In the genomic region with DNA sequence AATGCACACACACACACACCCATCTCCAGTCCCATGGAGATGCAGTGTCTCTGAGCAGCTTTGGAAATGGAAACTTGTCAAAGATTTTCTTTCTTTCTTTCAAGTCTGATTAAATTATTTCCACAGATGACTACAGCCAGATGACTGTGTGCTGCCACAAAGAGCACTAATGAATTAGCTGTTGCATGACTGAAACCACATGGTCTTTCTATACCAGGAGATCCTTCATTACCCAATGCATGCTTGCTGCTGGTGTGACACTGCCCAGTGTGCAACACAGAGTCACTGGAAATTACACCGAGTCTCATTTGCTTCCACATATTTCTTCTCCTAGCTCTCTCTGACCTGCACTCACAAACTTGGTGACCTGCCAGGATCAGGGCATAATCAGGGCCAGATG, we compare ENCODE assay signal across 19 mouse cellular contexts.
A peak's percentile ranks its signal among the peaks of the same experiment; 100 is the strongest.
DNase-seq lines count a peak whose midpoint lies in the region; TF ChIP-seq lines count a peak whose summit lies in the region.
"Had no signal": no experiment of that assay in that cellular context is flagged by ENCODE, and none has a peak within 500 bp of the region (broad histone marks: within the 10 kb centered on the region; RNA-seq: fewer than 3 reads in every experiment).

No protein-coding gene starts in this region.

- H3K4me3 ChIP-seq in gastrocnemius, adult 2 months: no peak overlapping the region
- no peak overlapping the region for H3K4me3 ChIP-seq in limb, embryonic 10.5 days
- H3K4me3 ChIP-seq in midbrain, embryonic 10.5 days: no peak overlapping the region
- no peak overlapping the region for H3K4me3 ChIP-seq in hindbrain, embryonic 10.5 days
- H3K4me3 ChIP-seq: erythroblast, embryonic 14.5 days; heart, embryonic 12.5 days; liver, embryonic 13.5 days; neural tube, embryonic 13.5 days had no signal

- no peak overlapping the region for H3K27ac ChIP-seq in gastrocnemius, adult 2 months
- H3K27ac ChIP-seq in limb, embryonic 10.5 days: peak overlapping the region; percentile 3; the same call in 1 of the 2 replicates
- no peak overlapping the region for H3K27ac ChIP-seq in midbrain, embryonic 10.5 days (replicated peaks)
- no peak overlapping the region for H3K27ac ChIP-seq in hindbrain, embryonic 10.5 days
- H3K27ac ChIP-seq: liver, embryonic 13.5 days; neural tube, embryonic 13.5 days had no signal

- H3K36me3 ChIP-seq in limb, embryonic 10.5 days: no peaks in the 10 kb centered on the region
- no peaks in the 10 kb centered on the region for H3K36me3 ChIP-seq in midbrain, embryonic 10.5 days
- no peaks in the 10 kb centered on the region for H3K36me3 ChIP-seq in hindbrain, embryonic 10.5 days
- H3K36me3 ChIP-seq: heart, embryonic 12.5 days; liver, embryonic 13.5 days; neural tube, embryonic 13.5 days had no signal

- peaks cover 31% of the 10 kb centered on the region for H3K4me1 ChIP-seq in limb, embryonic 10.5 days
- H3K4me1 ChIP-seq in midbrain, embryonic 10.5 days: peaks cover 3% of the 10 kb centered on the region; the same call in 1 of the 2 replicates
- peaks cover 6% of the 10 kb centered on the region for H3K4me1 ChIP-seq in hindbrain, embryonic 10.5 days (replicated peaks)
- H3K4me1 ChIP-seq: heart, embryonic 12.5 days; liver, embryonic 13.5 days; neural tube, embryonic 13.5 days had no signal

- intact Hi-C loops in gastrocnemius, adult 2 months (cut with DNase I): no loop called here
- intact Hi-C loops in gastrocnemius, postnatal 36 days (cut with DNase I): no loop called here

- TF ChIP-seq CTCF in gastrocnemius, adult 2 months (IDR thresholded peaks at IDR 0.05): no peak

- no peaks in the 10 kb centered on the region for H3K9me3 ChIP-seq in limb, embryonic 10.5 days (replicated peaks)
- H3K9me3 ChIP-seq in midbrain, embryonic 10.5 days (replicated peaks): no peaks in the 10 kb centered on the region
- H3K9me3 ChIP-seq in hindbrain, embryonic 10.5 days: no peaks in the 10 kb centered on the region
- H3K9me3 ChIP-seq: heart, embryonic 12.5 days; liver, embryonic 13.5 days; neural tube, embryonic 13.5 days had no signal

- no peaks in the 10 kb centered on the region for H3K27me3 ChIP-seq in limb, embryonic 10.5 days (ENCODE audit: low read depth, poor library complexity, severe bottlenecking)
- H3K27me3 ChIP-seq in midbrain, embryonic 10.5 days (ENCODE audit: low read depth, poor library complexity, severe bottlenecking): no peaks in the 10 kb centered on the region
- H3K27me3 ChIP-seq in hindbrain, embryonic 10.5 days (ENCODE audit: insufficient read depth, poor library complexity, severe bottlenecking): no peaks in the 10 kb centered on the region
- H3K27me3 ChIP-seq: heart, embryonic 12.5 days; liver, embryonic 13.5 days; neural tube, embryonic 13.5 days had no signal

- DNase-seq in gastrocnemius, adult 2 months: peak; percentile 30
- DNase-seq in gastrocnemius, postnatal 36 days: no peak
- DNase-seq in embryo, embryonic 11 days: peak; percentile 34
- peak; percentile 48 for DNase-seq in limb, embryonic 10.5 days (ENCODE audit: low spot score)
- peak; percentile 32 for DNase-seq in lung, postnatal 36 days
- no peak for DNase-seq in midbrain, embryonic 10.5 days (ENCODE audit: low spot score)
- DNase-seq in natural killer cell, adult 2 months (ENCODE audit: low spot score in 2 of 2): no peak
- no peak for DNase-seq in hindbrain, embryonic 10.5 days (ENCODE audit: low spot score)
- DNase-seq: cerebellum, postnatal 36 days; forebrain, postnatal 0 days; gastrocnemius, postnatal 25 days; heart, postnatal 36 days; kidney, postnatal 14 days; liver, embryonic 13.5 days; right cerebral cortex, adult 18-20 months; thymus, postnatal 25 days had no signal

- 18% methylated on average over 1 of the region's 1 CpGs for WGBS in limb, embryonic 10.5 days
- 84% methylated on average over 1 of the region's 1 CpGs for WGBS in midbrain, embryonic 10.5 days
- WGBS in hindbrain, embryonic 10.5 days: 59% methylated on average over 1 of the region's 1 CpGs

Comparison
In these comparisons a context has a peak if more than half of its experiments do, and no peak if none do; other contexts are left out.
1. DNase-seq: peak in gastrocnemius, adult 2 months (single experiment), embryo, embryonic 11 days (single experiment), limb, embryonic 10.5 days (single experiment) and lung, postnatal 36 days (single experiment); none in gastrocnemius, postnatal 36 days (0 of 2), midbrain, embryonic 10.5 days (single experiment), natural killer cell, adult 2 months (0 of 2) and hindbrain, embryonic 10.5 days (single experiment).